ENCODE assay signal across 8 mouse cellular contexts in the genomic region with DNA sequence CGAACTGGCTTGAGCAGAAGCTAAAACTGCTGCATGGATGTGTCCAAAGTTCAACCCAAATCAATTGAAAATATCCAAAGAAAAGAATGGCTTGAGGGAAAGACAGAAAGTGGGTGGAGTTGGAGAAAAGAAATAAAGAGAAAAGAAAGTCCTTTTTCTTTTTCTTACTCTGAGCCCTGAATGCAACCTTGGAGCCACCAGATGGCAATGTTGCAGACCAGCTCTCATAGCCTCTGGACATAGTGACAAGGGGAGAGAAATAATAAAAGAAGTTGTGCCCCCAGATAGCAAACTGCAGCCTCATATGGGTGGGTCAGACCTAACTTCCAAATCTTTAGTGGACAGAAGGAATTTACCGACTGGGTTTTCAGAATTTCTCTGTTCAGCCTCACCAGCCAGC.
DNase-seq lines count a peak whose midpoint lies in the region; ATAC-seq lines count a peak whose summit lies in the region.
"Had no signal": no experiment of that assay in that cellular context is flagged by ENCODE, and none has a peak within 500 bp of the region (broad histone marks: within the 10 kb centered on the region; RNA-seq: fewer than 3 reads in every experiment).

No protein-coding gene starts in this region.

- WGBS in hindbrain, embryonic 14.5 days: 68% methylated on average over 2 of the region's 2 CpGs
- WGBS in hindbrain, embryonic 16.5 days: 70% methylated on average over 2 of the region's 2 CpGs
- WGBS in neural tube, embryonic 15.5 days: 66% methylated on average over 2 of the region's 2 CpGs
- 47% methylated on average over 2 of the region's 2 CpGs for WGBS in stomach, embryonic 15.5 days
- WGBS in forebrain, embryonic 15.5 days: 63% methylated on average over 2 of the region's 2 CpGs

- no peak for ATAC-seq in hindbrain, embryonic 14.5 days (ENCODE audit: low FRiP score)
- ATAC-seq in hindbrain, embryonic 16.5 days: no peak
- ATAC-seq in neural tube, embryonic 15.5 days (ENCODE audit: low FRiP score): no peak
- peak; percentile 43; the same call in 1 of the 2 replicates for ATAC-seq in stomach, embryonic 15.5 days (ENCODE audit: insufficient read depth, low FRiP score, low read depth)
- ATAC-seq in forebrain, embryonic 15.5 days (replicated peaks): no peak
- ATAC-seq: forebrain, embryonic 13.5 days had no signal

- H3K9ac ChIP-seq in hindbrain, embryonic 14.5 days: no peak overlapping the region
- H3K9ac ChIP-seq in hindbrain, embryonic 16.5 days (ENCODE audit: low read depth, low read length): no peak overlapping the region
- no peak overlapping the region for H3K9ac ChIP-seq in neural tube, embryonic 15.5 days (replicated peaks)
- H3K9ac ChIP-seq in stomach, embryonic 15.5 days: no peak overlapping the region
- H3K9ac ChIP-seq in forebrain, embryonic 15.5 days (replicated peaks): no peak overlapping the region
- H3K9ac ChIP-seq: forebrain, embryonic 13.5 days had no signal

- peak; percentile 38 for DNase-seq in hindbrain, embryonic 14.5 days (ENCODE audit: low spot score)
- DNase-seq in neural tube, embryonic 10.5 days (ENCODE audit: extremely low spot score, low spot score): peak; percentile 15
- DNase-seq in embryo, embryonic 9.5 days (ENCODE audit: extremely low spot score): peak; percentile 14

- H3K27me3 ChIP-seq in hindbrain, embryonic 14.5 days (ENCODE audit: control insufficient read depth, insufficient read depth, low read length): no peaks in the 10 kb centered on the region
- no peaks in the 10 kb centered on the region for H3K27me3 ChIP-seq in hindbrain, embryonic 16.5 days (replicated peaks; ENCODE audit: control insufficient read depth, insufficient read depth, low read length)
- H3K27me3 ChIP-seq in neural tube, embryonic 15.5 days (replicated peaks): no peaks in the 10 kb centered on the region
- H3K27me3 ChIP-seq in stomach, embryonic 15.5 days (replicated peaks): no peaks in the 10 kb centered on the region
- H3K27me3 ChIP-seq in forebrain, embryonic 15.5 days: no peaks in the 10 kb centered on the region
- H3K27me3 ChIP-seq: forebrain, embryonic 13.5 days had no signal

- no peak overlapping the region for H3K4me2 ChIP-seq in hindbrain, embryonic 14.5 days (replicated peaks)
- H3K4me2 ChIP-seq in hindbrain, embryonic 16.5 days (ENCODE audit: low read length): no peak overlapping the region
- H3K4me2 ChIP-seq in neural tube, embryonic 15.5 days: no peak overlapping the region
- H3K4me2 ChIP-seq in stomach, embryonic 15.5 days: no peak overlapping the region
- no peak overlapping the region for H3K4me2 ChIP-seq in forebrain, embryonic 15.5 days (replicated peaks)
- H3K4me2 ChIP-seq: forebrain, embryonic 13.5 days had no signal

- no peaks in the 10 kb centered on the region for H3K36me3 ChIP-seq in hindbrain, embryonic 14.5 days (replicated peaks; ENCODE audit: control insufficient read depth, insufficient read depth)
- no peaks in the 10 kb centered on the region for H3K36me3 ChIP-seq in hindbrain, embryonic 16.5 days (ENCODE audit: control insufficient read depth, insufficient read depth, low read length)
- H3K36me3 ChIP-seq in neural tube, embryonic 15.5 days: no peaks in the 10 kb centered on the region
- no peaks in the 10 kb centered on the region for H3K36me3 ChIP-seq in stomach, embryonic 15.5 days
- no peaks in the 10 kb centered on the region for H3K36me3 ChIP-seq in forebrain, embryonic 15.5 days

- no peaks in the 10 kb centered on the region for H3K9me3 ChIP-seq in hindbrain, embryonic 14.5 days (ENCODE audit: control insufficient read depth, low read length)
- no peaks in the 10 kb centered on the region for H3K9me3 ChIP-seq in hindbrain, embryonic 16.5 days (ENCODE audit: control insufficient read depth, low read length)
- H3K9me3 ChIP-seq in neural tube, embryonic 15.5 days (replicated peaks): no peaks in the 10 kb centered on the region
- H3K9me3 ChIP-seq in stomach, embryonic 15.5 days: no peaks in the 10 kb centered on the region
- H3K9me3 ChIP-seq in forebrain, embryonic 15.5 days: no peaks in the 10 kb centered on the region
- H3K9me3 ChIP-seq: forebrain, embryonic 13.5 days had no signal

- H3K4me1 ChIP-seq in hindbrain, embryonic 14.5 days (replicated peaks; ENCODE audit: control insufficient read depth, insufficient read depth, low read length): no peaks in the 10 kb centered on the region
- no peaks in the 10 kb centered on the region for H3K4me1 ChIP-seq in hindbrain, embryonic 16.5 days (ENCODE audit: control insufficient read depth, insufficient read depth, low read depth, low read length)
- no peaks in the 10 kb centered on the region for H3K4me1 ChIP-seq in neural tube, embryonic 15.5 days
- H3K4me1 ChIP-seq in stomach, embryonic 15.5 days: no peaks in the 10 kb centered on the region
- H3K4me1 ChIP-seq in forebrain, embryonic 15.5 days: no peaks in the 10 kb centered on the region
- H3K4me1 ChIP-seq: forebrain, embryonic 13.5 days had no signal

- H3K4me3 ChIP-seq in hindbrain, embryonic 14.5 days (replicated peaks; ENCODE audit: low read length): no peak overlapping the region
- H3K4me3 ChIP-seq in hindbrain, embryonic 16.5 days (ENCODE audit: low read length): no peak overlapping the region
- no peak overlapping the region for H3K4me3 ChIP-seq in neural tube, embryonic 15.5 days (replicated peaks)
- no peak overlapping the region for H3K4me3 ChIP-seq in stomach, embryonic 15.5 days (replicated peaks)
- no peak overlapping the region for H3K4me3 ChIP-seq in forebrain, embryonic 15.5 days
- H3K4me3 ChIP-seq: forebrain, embryonic 13.5 days had no signal

- H3K27ac ChIP-seq in hindbrain, embryonic 14.5 days: no peak overlapping the region
- H3K27ac ChIP-seq in hindbrain, embryonic 16.5 days (ENCODE audit: low read depth, low read length): no peak overlapping the region
- no peak overlapping the region for H3K27ac ChIP-seq in neural tube, embryonic 15.5 days (replicated peaks)
- H3K27ac ChIP-seq in stomach, embryonic 15.5 days: no peak overlapping the region
- no peak overlapping the region for H3K27ac ChIP-seq in forebrain, embryonic 15.5 days (replicated peaks)
- H3K27ac ChIP-seq: forebrain, embryonic 13.5 days had no signal
